Mouse (Mus musculus) lung, adult 2 months (tissue): ENCODE results near the gene Cers2. TPM values are rescaled to one million over a fixed set of nuclear protein-coding genes. Genes with fewer than 3 reads are reported as not detected.
A peak's percentile ranks its signal among the peaks of the same experiment; 100 is the strongest.

Experiments
- DNase-seq: peaks from one replicate; pipeline ENCODE4 v3.0.0; 2022
- H3K4me1 ChIP-seq: fragments of 200-500 bp; 2 replicates; pipeline ENCODE4 v1.6.1; 2011; ENCODE audit warnings: low read length; ENCODE audit not compliant: control insufficient read depth, insufficient read depth
- H3K4me3 ChIP-seq: fragments of 200-500 bp; replicated peaks from 2 replicates; pipeline ENCODE3; 2011; ENCODE audit warnings: low read depth, mild to moderate bottlenecking, control low read depth, low read length; ENCODE audit errors: extremely low read depth
- CTCF ChIP-seq: fragments of 200-500 bp; IDR thresholded peaks from 2 replicates; pipeline ENCODE4 v1.5.1; 2011; ENCODE audit warnings: mild to moderate bottlenecking, low read length, control low read depth; ENCODE audit not compliant: insufficient read depth
- POLR2A ChIP-seq: fragments of 200-500 bp; IDR thresholded peaks from 2 replicates; pipeline ENCODE4 v1.6.1; 2011; ENCODE audit warnings: low read depth, mild to moderate bottlenecking, control low read depth, low read length, borderline replicate concordance; ENCODE audit errors: extremely low read depth
- WGBS: fragments of 180-500 bp; shearing (Covaris S2); methylation state at CpG from one replicate; pipeline ENCODE4 v1.1.7; 2018; 5-methylcytosine and 5-hydroxymethylcytosine counted together
- polyA plus RNA-seq: library from polyadenylated mRNA; depleted of rRNA; stranded (reverse); fragments of >200 nt; gene quantifications from 2 replicates; pipeline ENCODE4 v1.2.3, GENCODE M21; 2012

Gene Cers2
- polyA plus RNA-seq, 1 experiment = 181 TPM

GRCm38 (mm10) chr3:95296103-95296469, 18.5 kb upstream of the Cers2 start:
- no peak for DNase-seq
- Histone ChIP-seq H3K4me1 (peaks cover 14% of the 10 kb centered on the region), H3K4me3 (no peak overlapping the region)
- TF ChIP-seq CTCF = peak; percentile 71
- no peak for TF ChIP-seq POLR2A
- WGBS = 5% methylated on average over 5 of the region's 5 CpGs

GRCm38 (mm10) chr3:95298018-95298417, 16.6 kb upstream of the Cers2 start:
- WGBS = 42% methylated on average over 7 of the region's 7 CpGs
- DNase-seq = no peak
- H3K4me3 ChIP-seq = no peak overlapping the region

GRCm38 (mm10) chr3:95301204-95301796, 13.3 kb upstream of the Cers2 start:
- no peak for TF ChIP-seq POLR2A
- no peak for TF ChIP-seq CTCF
- Histone ChIP-seq H3K4me3 (no peak overlapping the region), H3K4me1 (peaks cover 8% of the 10 kb centered on the region; the same call in 1 of the 2 replicates)
- no peak for DNase-seq
- WGBS = 77% methylated on average over 3 of the region's 3 CpGs

More at GRCm38 (mm10) chr3:95298018-95298417, 16.6 kb upstream of the Cers2 start:
- no peak for TF ChIP-seq CTCF
- TF ChIP-seq POLR2A = no peak
- peaks cover 14% of the 10 kb centered on the region for H3K4me1 ChIP-seq

- H3K4me3 ChIP-seq = no peak overlapping the region
- TF ChIP-seq POLR2A = no peak
- TF ChIP-seq CTCF = no peak
- no peak for DNase-seq
- H3K4me1 ChIP-seq = no peaks in the 10 kb centered on the region
- WGBS = 53% methylated on average over 4 of the region's 4 CpGs
Measured at GRCm38 (mm10) chr3:95306244-95306643, 8.3 kb upstream of the Cers2 start.

- Histone ChIP-seq H3K4me3 (no peak within 1 kb of the TSS), H3K4me1 (no peaks in the 10 kb centered on the region)
- whole genome bisulfite sequencing = 50% methylated on average over 7 of the region's 7 CpGs
- no peak for DNase-seq
- TF ChIP-seq CTCF (no peak), POLR2A (peak; percentile 9; the same call in 1 of the 2 replicates)
Measured at GRCm38 (mm10) chr3:95307100-95307499, 7.5 kb upstream of the Cers2 start, which contains the start of gene Anxa9. Anxa9 (minus strand) TSS chr3:95307176.

- WGBS = 42% methylated on average over 3 of the region's 3 CpGs
- TF ChIP-seq CTCF (no peak), POLR2A (no peak)
- Histone ChIP-seq H3K4me1 (no peaks in the 10 kb centered on the region; the same call in 1 of the 2 replicates), H3K4me3 (no peak overlapping the region)
- DNase-seq = no peak
Measured at GRCm38 (mm10) chr3:95310496-95310895, 4.1 kb upstream of the Cers2 start.

- WGBS = 56% methylated on average over 9 of the region's 9 CpGs
Measured at GRCm38 (mm10) chr3:95310968-95311882, 3.4 kb upstream of the Cers2 start.

GRCm38 (mm10) chr3:95312623-95313022, 2.0 kb upstream of the Cers2 start:
- 23% methylated on average over 6 of the region's 6 CpGs for WGBS
- no peak for TF ChIP-seq CTCF
- no peak for TF ChIP-seq POLR2A
- Histone ChIP-seq H3K4me3 (no peak overlapping the region), H3K4me1 (peaks cover 7% of the 10 kb centered on the region; the same call in 1 of the 2 replicates)
- no peak for DNase-seq

More at GRCm38 (mm10) chr3:95310968-95311882, 3.4 kb upstream of the Cers2 start:
- H3K4me1 ChIP-seq = peaks cover 2% of the 10 kb centered on the region; the same call in 1 of the 2 replicates
- TF ChIP-seq POLR2A (no peak), CTCF (no peak; the same call in none of the 2 replicates)
- peak; percentile 73 for DNase-seq
- H3K4me3 ChIP-seq = no peak overlapping the region

- TF ChIP-seq POLR2A = no peak
- no peak for TF ChIP-seq CTCF
- Histone ChIP-seq H3K4me3 (no peak overlapping the region), H3K4me1 (peaks cover 11% of the 10 kb centered on the region)
- WGBS = 67% methylated on average over 7 of the region's 7 CpGs
- no peak for DNase-seq
Measured at GRCm38 (mm10) chr3:95313476-95313875, 1.1 kb upstream of the Cers2 start.
